Mouse (Mus musculus) spleen, postnatal 4 days (tissue): ENCODE measurements around the gene Fgfr2.
"Not testable (repeated sequence)": the region's sequence is repeated elsewhere in the genome, so short reads cannot be mapped to it uniquely, and the experiment has no call there.

Experiments used
- DNase-seq, 2 experiments: peaks; one replicate each; pipeline ENCODE4 v3.0.0; 2022; ENCODE audit warnings: low spot score in 2 of 2

The Fgfr2 gene

DNA sequence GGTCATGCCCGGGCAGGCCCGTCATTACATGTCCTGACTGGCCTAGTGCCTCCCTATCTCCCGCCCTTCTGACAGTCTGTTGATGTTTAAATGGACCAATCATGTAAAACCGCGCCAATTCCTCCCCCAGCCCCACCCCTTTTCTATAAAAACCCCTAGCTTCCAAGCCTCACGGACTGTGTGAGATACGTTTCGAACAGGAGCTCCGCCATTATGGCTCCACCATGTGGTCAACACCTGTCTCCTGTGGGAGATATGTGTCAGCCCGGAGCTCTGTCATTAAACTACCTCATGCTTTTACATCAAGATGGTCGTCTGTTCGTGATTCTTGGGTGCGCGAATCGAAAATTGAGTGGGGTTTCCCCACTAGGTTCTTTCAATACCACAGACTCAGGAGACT is 2592.0 kb downstream of the Fgfr2 start:
- DNase-seq = not testable (repeated sequence)

DNA sequence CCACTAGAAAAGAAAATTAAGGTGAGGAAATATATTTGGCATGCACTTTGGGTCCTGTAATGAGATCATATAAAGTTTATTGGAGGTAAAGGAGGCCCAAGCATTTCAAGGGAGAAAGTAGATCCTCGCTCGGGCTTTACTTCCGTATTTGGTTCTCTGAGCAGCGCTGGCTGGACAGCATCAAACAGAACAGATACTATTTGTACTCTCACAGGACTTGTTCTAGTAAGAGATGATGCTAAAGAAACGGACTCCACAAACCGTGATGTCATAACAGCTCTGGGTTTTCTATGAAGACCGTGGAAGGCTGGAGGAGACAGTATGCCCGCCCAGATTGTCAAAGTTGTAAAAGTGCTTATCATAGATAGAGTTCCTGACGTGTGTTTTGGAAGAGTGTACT is 2595.8 kb downstream of the Fgfr2 start:
- no peak for DNase-seq

DNA sequence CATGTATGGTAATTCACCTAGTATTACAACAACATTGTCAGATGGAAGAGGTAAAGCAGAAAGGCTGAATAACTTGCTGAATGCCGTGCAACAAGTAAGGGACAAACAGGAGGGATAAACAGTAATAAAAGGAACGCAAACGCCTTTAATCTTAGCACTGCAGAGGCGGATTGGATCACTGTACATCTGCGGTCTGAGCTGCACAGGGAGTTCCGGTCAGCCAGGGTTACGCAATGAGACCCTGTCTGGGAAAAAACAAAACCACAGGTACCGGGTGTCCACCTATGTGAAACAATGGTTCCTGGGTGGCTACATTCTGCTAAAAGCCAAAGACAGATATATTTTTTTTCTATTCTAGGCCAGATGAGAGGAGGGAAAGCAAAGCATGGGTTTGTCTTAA is 2599.7 kb downstream of the Fgfr2 start:
- DNase-seq = no peak

DNA sequence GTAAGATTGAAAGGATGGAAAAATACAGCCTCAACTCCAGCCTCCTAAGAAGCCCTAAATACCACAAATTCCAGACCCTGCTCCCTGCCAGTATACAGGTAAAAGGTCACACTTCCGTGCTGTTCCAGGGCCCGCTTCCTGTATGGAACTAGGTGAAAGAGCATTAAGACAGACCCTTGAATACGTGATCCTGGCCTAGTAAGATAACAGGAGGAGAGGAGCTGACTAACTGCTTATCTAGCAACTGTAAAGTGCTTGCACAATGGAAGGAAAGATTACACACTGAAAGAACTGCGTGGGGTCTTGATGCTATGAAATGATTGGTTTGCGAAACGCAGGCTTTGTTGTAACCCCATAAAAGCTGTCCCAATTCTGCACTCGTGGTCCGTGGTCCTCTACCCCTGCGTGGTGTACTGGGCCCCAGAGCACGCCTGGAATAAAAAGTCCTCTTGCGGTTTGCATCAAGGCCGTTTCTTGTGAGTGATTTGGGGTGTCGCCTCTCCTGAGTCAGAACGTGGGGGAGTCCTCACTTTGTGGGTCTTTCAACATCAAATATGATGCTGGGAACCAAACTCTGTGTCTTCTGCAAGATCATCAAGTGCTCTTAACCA is 2602.2 kb downstream of the Fgfr2 start:
- DNase-seq = no peak

DNA sequence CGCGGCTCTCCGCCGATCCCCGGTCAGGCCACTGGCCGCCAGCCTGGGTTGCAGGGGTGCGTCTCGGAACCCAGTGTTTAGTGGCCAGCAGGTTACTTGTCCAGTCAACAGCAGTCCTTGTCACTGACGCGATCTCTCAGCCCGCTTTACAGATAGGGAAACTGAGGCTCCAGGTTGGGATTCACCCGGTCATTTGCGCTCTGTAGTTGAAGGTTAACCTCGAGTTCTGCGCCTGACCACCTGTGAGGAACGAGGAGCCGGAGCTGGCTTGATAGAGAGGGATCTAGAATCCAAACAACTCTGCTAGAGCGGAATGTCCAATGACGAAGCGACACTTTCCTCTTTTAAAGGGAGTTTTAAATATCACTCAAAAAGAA is 2603.1 kb downstream of the Fgfr2 start, which contains the start of gene Ate1:
Gene Ate1, minus strand, starts transcription at position 321 of the 377 bp plus-strand sequence.
- no peak for DNase-seq

DNA sequence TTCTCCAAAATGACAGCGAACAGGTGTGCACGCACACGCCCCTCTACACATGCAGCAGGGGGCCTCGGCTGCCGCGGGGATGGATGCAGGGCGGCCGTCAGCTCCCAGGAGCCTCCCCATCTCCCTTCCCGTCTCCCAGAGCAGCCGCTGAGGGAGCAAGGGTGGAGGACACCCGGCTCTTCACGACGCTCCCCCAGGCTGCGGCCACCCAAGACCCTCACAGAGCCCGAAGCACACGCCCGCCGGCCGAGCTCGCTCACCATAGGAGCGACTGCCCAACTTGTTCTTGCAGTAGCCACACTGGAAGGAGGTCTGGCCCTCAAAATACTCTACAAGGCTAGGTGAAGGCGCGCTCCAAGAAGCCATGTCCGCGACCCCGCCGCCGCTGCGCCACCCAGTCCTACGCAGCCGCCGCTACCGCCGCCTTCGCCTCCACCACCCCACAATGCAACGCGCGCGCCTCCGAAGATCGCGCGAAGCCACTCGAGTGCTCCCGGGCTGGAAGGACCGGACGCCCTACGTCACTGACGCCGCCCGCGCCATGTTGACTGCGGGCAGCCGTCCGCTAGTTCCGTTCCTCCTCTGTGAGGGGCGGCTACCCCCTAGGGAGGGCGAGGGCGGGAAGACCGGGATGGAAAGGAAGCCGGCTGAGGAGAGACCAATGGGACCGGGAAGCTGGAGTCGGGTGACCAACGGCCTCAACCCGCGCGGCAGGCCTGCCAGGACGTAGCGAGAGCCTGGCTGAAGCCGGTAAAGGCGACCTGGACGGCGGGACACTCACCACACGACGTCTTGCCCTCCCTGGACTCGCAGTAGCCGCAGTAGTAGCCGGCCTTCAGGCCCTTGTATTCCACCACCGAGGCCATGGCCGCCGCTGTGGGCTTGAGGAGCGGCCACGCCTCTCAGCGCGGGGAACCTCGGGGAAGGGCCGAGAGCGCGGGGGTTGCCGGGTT is 2603.8 kb downstream of the Fgfr2 start:
- peak; percentile 95 to 98 for DNase-seq

DNA sequence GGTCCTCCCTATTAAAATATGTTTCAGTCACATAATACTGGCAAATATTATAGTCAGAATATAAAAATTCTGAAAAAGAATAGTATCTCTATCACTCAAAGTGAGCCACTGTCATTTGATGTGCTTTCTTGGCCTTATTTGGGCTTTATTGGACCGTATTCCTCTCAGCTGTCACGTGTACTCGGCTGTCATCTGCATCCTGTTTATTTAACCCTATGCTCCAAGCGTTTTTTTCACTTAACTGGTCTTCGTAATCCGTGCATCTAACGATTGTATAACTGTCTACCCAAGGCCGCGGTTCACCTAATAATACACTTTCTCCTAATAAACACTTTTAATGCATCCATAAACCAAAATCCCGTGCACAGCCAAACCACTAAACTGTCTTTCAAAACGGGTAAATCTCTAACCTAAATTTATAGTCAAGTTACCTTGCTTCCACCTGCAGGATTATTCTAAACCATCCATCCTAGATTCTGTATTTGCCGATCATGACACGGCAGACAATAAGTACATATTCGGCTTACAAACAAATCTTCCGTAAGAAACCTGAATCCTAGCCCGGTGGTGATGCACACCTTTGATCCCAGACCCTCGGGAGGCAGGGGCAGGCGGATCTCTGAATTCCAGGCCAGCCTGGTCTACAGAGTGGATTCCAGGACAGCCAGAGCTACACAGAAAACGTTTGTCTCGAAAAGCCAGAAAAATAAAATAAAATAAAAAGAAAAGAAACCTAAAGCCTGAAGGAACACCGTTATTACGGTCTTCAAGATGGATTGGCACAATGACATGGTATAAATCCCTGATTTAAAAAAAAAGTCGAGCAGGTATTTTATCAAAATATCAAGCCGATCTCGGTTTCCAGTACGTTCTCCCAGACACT is 2604.7 kb downstream of the Fgfr2 start:
- no peak for DNase-seq

DNA sequence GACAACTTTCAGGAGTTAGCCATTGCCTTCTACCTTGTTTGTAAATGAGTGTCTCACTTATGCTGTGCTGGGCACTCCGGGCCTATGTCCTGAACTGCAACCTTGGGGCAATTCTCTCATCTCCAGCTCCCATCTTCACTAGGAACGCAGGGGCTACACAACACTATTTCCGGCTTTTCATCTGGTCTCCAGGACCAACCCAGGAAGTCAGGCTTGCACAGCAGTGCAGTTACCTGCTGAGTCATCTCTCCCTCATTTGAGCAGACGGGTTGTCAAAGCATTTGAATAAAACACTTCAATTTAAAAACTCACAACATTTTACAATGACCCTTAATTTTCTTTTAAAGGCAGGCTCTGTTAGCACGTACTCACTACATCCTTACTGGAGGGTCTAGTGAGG is 2612.9 kb downstream of the Fgfr2 start:
- no peak for DNase-seq

DNA sequence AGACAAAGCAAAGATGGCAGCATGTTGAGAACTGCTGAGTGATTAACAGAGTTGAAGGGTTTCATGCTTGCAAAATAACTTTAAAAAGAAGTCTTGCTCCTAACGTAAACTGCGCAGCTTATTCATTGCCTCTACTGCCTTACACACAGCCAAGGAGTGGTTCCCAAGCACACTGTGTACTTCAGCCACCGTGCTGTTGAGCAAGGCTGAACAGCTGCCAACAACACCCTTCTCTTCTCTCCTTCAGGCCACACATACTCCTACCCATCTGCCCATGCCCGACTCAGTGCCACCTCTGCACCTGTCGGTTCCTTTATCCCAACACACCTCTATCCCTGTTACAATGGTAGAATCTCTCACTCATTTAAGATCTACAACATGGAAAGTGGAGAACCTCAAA is 2620.1 kb downstream of the Fgfr2 start:
- no peak for DNase-seq

DNA sequence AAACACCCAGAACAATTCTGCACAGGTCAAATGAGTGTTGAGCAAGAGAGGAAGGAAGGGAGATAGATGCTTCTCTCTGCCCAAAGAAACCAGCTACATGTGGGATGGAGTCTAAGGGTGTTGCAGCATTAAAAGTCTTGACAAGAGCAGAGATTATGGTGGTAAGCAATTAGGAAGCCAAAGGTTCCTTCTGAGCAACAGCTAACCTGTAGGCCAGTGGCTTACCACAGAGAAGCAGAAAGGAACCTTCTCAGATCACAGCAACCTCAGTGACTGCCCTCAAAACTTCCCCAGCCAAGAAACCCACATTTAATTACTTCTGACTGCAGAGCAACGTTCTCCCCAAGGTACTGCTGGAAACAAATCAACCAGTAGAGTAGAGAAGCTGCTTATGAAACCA is 2621.7 kb downstream of the Fgfr2 start:
- no peak for DNase-seq

DNA sequence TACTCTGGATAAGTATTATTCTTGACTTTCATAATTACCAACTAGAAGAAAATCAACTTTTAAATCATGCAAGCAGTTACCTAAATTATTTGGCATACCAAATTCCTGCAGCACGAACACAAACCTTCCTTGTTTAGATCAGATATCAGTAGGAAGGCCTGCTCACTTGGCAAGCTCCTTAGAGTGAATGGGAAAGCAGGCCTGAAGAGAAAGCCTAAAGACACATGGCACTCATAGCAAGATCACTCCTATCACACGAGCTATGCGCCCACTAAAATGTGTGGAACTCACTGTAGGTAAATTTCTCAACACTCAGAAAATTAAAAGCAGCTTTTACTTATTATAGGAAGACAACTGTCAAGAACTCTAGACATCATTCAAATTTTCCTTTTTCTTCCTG is 2629.8 kb downstream of the Fgfr2 start:
- no peak for DNase-seq

DNA sequence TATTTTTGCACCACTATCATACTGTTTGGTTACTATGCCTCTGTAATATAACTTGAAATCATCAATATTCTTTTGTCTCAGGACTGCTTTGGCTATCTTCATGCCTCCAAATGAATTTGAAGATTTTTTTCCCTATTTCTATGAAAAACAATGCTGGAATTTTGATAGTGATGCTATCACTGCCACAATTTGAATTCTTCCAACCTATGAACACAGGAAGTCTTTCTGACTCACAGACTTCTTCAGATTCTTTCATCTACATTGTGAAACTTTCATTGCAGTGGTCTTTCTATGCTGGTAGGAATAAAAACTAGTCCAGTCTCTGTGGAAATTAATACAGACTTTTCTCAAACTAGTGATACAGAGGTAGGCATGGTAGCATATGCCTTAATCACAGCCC is 2631.1 kb downstream of the Fgfr2 start:
- no peak for DNase-seq

DNA sequence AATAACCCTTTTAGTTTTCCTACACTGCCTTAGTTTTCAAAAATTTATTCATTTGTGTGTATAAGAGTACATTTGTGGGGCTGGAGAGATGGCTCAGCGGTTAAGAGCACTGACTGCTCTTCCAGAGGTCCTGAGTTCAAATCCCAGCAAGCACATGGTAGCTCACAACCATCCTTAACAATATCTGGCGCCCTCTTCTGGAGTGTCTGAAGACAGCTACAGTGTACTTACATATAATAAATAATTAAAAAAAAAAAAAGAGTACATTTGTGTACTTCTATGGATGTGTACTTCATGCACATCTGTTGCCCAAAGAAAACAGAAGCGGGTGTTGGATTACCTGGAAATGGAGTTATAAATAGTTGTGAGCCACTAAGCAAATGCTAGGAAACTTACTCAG is 2644.1 kb downstream of the Fgfr2 start:
- not testable (repeated sequence) for DNase-seq

DNA sequence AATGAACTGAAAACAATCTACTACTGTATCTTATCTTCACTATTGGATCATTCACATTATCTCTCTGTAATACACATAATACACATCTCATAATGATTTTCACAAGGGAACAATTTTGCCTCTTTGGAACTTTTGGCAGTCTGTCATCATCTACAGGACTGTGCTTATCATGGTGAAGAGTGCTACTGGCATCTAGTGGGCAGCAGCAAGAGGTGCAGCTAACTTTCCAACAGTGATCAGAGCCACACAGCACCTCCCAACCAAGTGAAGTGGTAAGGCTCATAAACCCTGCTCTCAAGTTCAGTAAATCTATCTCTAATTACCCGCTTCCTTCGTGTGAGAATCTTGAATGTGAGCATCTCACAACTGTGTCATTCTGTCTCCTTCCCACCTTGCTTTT is 2647.2 kb downstream of the Fgfr2 start:
- no peak for DNase-seq

DNA sequence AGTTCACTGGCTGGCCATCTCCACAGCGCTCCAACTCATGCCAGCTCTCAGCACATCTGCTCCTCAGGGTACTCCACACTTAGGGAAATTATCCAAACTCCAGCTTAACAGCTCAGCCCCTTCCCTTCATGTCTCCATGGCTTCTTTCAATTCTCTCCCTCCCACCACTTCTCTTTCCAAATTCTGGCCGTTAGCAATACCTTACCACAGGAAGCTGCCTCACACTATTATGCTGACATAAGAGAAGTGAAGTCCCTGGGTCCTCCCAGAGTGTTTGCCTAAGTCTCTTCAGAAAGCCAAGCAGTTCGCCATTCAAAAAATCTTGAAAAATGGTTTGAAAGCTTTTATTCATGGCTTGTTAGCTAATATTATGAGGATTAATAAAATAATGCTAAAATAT is 2649.3 kb downstream of the Fgfr2 start:
- no peak for DNase-seq

DNA sequence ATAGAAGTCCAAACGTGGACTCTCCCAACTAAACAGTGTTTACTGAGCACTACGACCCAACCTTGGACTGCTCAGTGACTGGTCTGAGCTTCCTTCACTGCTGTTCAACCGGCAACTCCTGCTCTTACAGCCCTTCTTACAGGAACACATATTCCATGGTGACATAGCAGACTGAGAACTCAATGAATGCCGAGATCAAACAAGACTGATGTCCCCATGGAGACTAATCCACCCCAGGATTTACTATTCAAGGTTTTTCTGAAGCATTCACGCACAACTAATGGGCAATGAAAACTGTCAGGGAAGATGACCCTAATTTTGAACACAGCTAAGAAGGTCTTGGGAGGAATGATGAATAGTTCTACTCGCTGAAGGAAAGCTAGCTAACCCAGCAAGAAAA is 2650.5 kb downstream of the Fgfr2 start:
- no peak for DNase-seq

DNA sequence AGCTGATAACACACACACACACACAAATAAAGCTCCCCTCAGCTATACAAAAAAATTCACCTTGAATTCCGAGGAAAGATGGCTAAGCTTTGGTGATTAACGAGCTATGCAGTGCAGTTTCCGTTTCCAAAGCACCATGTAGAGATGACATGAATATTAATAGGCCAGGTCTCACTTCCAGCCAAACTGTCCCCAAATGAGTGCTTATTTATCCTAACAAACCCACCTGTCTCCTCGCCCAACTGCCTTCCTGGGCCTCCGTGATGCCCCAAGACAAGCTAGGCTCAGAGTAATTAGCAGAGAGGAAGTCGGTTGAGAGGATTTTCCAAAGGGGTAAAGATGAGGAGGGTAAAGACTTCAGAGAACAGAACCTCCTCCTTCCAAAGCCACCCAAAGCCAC is 2652.1 kb downstream of the Fgfr2 start:
- DNase-seq = no peak

DNA sequence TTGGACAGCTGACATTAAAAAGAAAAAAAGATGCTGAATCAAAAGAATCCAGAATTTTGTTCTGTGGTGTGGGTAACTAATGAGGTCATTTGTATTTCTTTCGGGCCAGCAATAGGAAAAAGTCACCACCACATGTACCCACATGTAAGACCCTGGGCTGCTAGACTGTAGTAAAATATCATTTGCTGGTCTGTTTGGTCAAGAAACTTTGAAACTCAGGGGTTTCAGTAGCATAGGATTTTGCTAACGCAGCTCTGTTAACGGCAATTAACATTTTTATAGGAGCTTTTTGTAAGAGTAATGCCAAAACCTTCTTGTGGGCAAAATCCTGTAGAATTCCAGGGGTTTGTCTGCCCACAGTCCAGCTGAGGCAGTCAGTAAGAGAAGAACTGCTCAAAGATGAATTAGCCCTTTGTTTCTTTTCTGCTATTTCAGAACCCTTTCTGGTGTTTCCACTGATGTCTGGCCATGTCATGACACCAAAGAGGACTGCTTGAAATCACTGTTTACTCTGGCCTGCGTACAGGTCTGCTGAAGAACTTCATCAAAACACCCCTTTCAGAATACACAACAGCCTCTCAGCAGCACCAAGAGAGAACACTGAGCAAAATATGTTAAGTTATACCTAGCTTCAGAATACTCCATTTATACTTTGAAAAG is 2667.4 kb downstream of the Fgfr2 start:
- DNase-seq = no peak

DNA sequence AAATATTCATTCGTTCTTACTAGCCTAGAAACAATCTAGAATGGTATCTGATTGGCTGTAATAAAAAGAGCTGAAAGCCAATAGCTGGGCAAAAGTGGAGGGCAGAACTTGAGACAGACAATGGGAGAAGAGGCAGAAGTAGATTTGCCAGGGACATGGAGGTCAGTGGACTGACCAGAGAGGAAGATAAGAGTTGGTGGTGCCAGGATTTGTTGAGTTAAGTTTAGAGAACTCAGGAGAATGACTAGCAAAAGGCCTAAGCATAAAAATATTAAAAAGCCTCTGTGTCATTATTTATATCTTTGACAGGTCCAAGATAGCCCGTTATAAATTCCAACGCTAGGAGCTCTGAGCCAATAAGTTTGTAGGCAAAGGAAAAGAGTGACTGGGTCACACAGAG is 2668.9 kb downstream of the Fgfr2 start:
- no peak for DNase-seq

DNA sequence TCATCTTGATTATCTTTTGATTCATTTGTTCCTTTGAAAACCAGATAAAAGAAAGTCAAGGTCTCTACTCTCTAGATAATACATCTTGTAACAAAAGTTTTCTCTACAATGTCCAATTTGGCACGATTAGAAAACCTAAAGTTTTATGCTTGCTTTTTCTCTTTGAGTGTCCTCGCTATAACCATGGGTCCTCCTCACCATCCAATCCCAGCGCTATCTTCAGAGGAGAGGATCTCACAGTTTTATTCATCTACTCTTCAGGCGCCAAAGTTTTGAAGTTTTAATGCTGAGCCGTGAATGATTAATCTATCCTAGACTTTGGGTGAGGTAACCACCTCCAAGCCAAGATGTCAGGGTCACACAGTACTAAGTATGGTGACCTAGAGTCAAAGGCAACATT is 2687.4 kb downstream of the Fgfr2 start:
- no peak for DNase-seq

DNA sequence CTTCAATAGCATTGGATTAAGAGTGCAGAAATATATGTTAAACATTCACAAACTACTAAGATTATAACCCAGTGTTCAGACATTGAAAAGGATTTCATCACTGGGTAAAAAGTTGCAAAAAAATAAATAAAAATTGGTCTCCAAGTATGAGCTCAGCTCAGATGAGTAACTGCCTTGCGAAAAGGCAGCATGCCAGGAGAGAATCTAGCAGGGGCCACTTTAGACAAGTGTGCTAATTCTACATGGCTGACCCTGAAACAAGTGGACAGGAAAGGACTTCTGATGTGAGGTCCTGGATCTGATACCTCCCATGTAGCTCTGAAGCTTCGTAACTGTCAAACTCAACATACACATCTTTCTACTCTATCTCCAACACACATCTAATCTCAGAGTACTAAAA is 2691.0 kb downstream of the Fgfr2 start:
- DNase-seq = no peak

DNA sequence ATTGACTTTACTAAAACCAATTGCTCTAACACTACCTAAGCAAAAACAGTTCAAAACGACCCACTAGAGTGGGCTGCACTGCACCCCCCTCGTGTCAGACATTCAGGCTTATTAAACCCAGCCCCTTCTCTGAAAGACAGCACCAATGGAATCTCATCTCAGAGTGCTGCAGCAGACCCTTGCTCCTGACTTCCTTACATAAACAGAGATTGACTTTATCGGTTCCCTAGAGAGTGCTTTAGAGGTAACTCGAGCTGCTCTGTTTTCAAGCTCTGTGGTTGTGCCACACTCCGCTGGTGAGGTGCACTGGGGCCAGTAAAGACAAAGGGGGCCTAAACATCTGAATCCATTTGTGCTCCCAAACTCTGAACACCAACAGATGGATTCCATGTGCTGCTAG is 2696.6 kb downstream of the Fgfr2 start:
- DNase-seq = no peak
